Mouse (Mus musculus) embryo, embryonic 9.5 days (tissue): Measurements from ENCODE around the gene Zfp653.

Experiments used
- DNase-seq: peaks from one replicate; pipeline ENCODE4 v3.0.0-alpha.2; 2017; ENCODE audit errors: extremely low spot score

Zfp653 gene

GRCm38 (mm10) chr9:22069881-22070553 is 1.2 kb downstream of the Zfp653 start:
- no peak for DNase-seq

GRCm38 (mm10) chr9:22067195-22067594 is 4.0 kb downstream of the Zfp653 start:
- DNase-seq = no peak

GRCm38 (mm10) chr9:22066433-22066832 is 4.7 kb downstream of the Zfp653 start:
- no peak for DNase-seq

GRCm38 (mm10) chr9:22065642-22066041 is 5.5 kb downstream of the Zfp653 start:
- DNase-seq = no peak

- no peak for DNase-seq
Observed at GRCm38 (mm10) chr9:22064341-22064740, 6.8 kb downstream of the Zfp653 start.

GRCm38 (mm10) chr9:22061339-22061738 is 9.8 kb downstream of the Zfp653 start:
- no peak for DNase-seq

GRCm38 (mm10) chr9:22058011-22058424 is 13.2 kb downstream of the Zfp653 start:
- DNase-seq = no peak

GRCm38 (mm10) chr9:22057031-22057517 is 14.1 kb downstream of the Zfp653 start:
- no peak for DNase-seq

GRCm38 (mm10) chr9:22056303-22056910 is 14.8 kb downstream of the Zfp653 start:
- no peak for DNase-seq

- DNase-seq = no peak
Observed at GRCm38 (mm10) chr9:22055713-22056112, 15.5 kb downstream of the Zfp653 start.

GRCm38 (mm10) chr9:22054411-22055076 is 16.6 kb downstream of the Zfp653 start:
- DNase-seq = peak; percentile 82

GRCm38 (mm10) chr9:22053657-22054056 is 17.5 kb downstream of the Zfp653 start:
- DNase-seq = no peak

GRCm38 (mm10) chr9:22051958-22052254 is 19.3 kb downstream of the Zfp653 start, which contains the start of gene Elavl3:
Elavl3 (minus strand) TSS chr9:22052023.
- DNase-seq = peak; percentile 61

GRCm38 (mm10) chr9:22051161-22051957 is 19.8 kb downstream of the Zfp653 start:
- DNase-seq = peak; percentile 37

GRCm38 (mm10) chr9:22050351-22050889 is 20.8 kb downstream of the Zfp653 start:
- peak; percentile 82 for DNase-seq

- no peak for DNase-seq
Observed at GRCm38 (mm10) chr9:22049721-22050270, 21.4 kb downstream of the Zfp653 start.

GRCm38 (mm10) chr9:22049315-22049714 is 21.9 kb downstream of the Zfp653 start:
- no peak for DNase-seq

GRCm38 (mm10) chr9:22047329-22047728 is 23.8 kb downstream of the Zfp653 start:
- no peak for DNase-seq

GRCm38 (mm10) chr9:22041832-22042231 is 29.3 kb downstream of the Zfp653 start:
- no peak for DNase-seq

GRCm38 (mm10) chr9:22037826-22038225 is 33.4 kb downstream of the Zfp653 start:
- no peak for DNase-seq

- no peak for DNase-seq
Observed at GRCm38 (mm10) chr9:22035300-22036044, 35.7 kb downstream of the Zfp653 start.
